Mouse (Mus musculus): ENCODE measurements around the gene Lig4.

DNA sequence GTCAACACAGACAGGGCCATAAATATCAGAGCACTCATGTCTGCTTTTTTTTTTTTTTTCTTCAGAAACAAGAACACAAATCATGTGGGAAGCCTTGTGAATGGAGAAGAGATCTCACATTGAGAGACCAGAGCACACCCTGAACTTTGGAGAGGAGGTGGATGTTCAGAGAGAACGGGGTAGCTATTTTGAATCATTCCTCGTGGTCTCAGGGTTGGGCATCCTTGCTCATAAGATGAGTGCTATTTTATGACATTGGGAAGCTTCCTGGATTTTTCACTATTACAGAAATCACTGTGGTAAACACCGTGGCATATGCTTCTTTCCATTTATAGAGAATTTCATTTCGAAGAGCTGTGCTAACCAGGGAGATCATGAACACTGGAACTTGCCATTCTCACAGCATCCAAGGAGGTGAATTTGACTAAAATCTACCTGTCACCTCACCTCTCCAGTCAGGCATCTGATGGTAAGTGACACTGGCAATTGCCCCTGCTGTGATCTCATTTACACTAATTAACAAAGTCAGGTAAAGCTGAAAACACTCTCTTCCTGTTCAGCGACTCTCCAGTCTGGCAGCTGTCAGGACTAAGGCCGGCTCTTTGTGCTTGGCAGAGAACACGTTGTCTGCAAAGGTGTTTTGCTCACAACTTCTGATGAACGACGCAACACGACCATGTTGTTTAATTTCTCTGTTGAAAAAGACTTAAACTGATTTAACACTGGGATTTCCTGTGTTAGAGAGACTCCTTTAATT, 28.2 kb downstream of the Lig4 start:
- TF ChIP-seq CTCF (conservative IDR thresholded peaks at IDR 0.05; ENCODE audit: insufficient read depth, insufficient read length, low read depth, low read length) (no peak), POLR2A (IDR thresholded peaks at IDR 0.05; ENCODE audit: low read depth, low read length) (no peak)

All from kidney, adult 2 months (tissue).